Mouse (Mus musculus) midbrain, postnatal 0 days (tissue): ENCODE data around the gene Lin7c. TPM values are rescaled to one million over a fixed set of nuclear protein-coding genes. Genes with fewer than 3 reads are reported as not detected.
"Not testable (repeated sequence)": the region's sequence is repeated elsewhere in the genome, so short reads cannot be mapped to it uniquely, and the experiment has no call there.

Experiments used
- ATAC-seq: fragments of 200-750 bp; cut with Nextera tagmentation; 2 replicates; pipeline ENCODE4 v1.8.0; 2017; ENCODE audit warnings: moderate number of reproducible peaks, mild to moderate bottlenecking, moderate TSS enrichment, moderate library complexity; ENCODE audit not compliant: low FRiP score
- DNase-seq: peaks from one replicate; pipeline ENCODE4 v3.0.0-alpha.2; 2015; ENCODE audit warnings: low spot score
- H3K27ac ChIP-seq: fragments of 300-500 bp; sonication (generic); 2 replicates; pipeline ENCODE4 v1.5.1; 2014; ENCODE audit warnings: low read depth, mild to moderate bottlenecking, low read length, mixed read lengths
- H3K27me3 ChIP-seq: fragments of 300-500 bp; sonication (generic); 2 replicates; pipeline ENCODE4 v1.6.1; 2014; ENCODE audit warnings: low read length, control low read depth, mixed read lengths; ENCODE audit not compliant: insufficient read depth
- H3K36me3 ChIP-seq: fragments of 300-500 bp; sonication (generic); 2 replicates; pipeline ENCODE4 v1.6.1; 2014; ENCODE audit warnings: low read length, control low read depth, mixed read lengths; ENCODE audit not compliant: insufficient read depth
- H3K4me1 ChIP-seq: fragments of 300-500 bp; sonication (generic); 2 replicates; pipeline ENCODE4 v1.6.1; 2014; ENCODE audit warnings: mild to moderate bottlenecking, control low read depth, antibody characterized with exemption, low read length, mixed read lengths; ENCODE audit not compliant: insufficient read depth
- H3K4me2 ChIP-seq: fragments of 300-500 bp; sonication (generic); 2 replicates; pipeline ENCODE4 v1.6.1; 2014; ENCODE audit warnings: low read depth, mild to moderate bottlenecking, low read length, mixed read lengths; ENCODE audit not compliant: poor library complexity, severe bottlenecking
- H3K4me3 ChIP-seq: fragments of 300-500 bp; sonication (generic); 2 replicates; pipeline ENCODE4 v1.5.1; 2014; ENCODE audit warnings: low read depth, mild to moderate bottlenecking, low read length, moderate library complexity
- H3K9ac ChIP-seq: fragments of 300-500 bp; sonication (generic); replicated peaks from 2 replicates; pipeline ENCODE4 v1.6.1; 2014; ENCODE audit warnings: mild to moderate bottlenecking, low read length, moderate library complexity, mixed read lengths; ENCODE audit not compliant: poor library complexity, severe bottlenecking
- H3K9me3 ChIP-seq: fragments of 300-500 bp; sonication (generic); 2 replicates; pipeline ENCODE4 v1.6.1; 2016; ENCODE audit warnings: low read length, control low read depth
- CTCF ChIP-seq: IDR thresholded peaks from 2 replicates; pipeline ENCODE4 v1.5.1; 2016; ENCODE audit warnings: antibody characterized with exemption, mild to moderate bottlenecking
- WGBS: fragments of 180-500 bp; shearing (Covaris S2); extraction: QIAGEN DNeasy Blood & Tissue Kit; methylation state at CpG from one replicate; pipeline ENCODE4 v1.1.7; 2014; 5-methylcytosine and 5-hydroxymethylcytosine counted together
- polyA plus RNA-seq: library from polyadenylated mRNA; unstranded; fragments of >200 nt; fragmentation: Nextera tagmentation; extraction: Ambion mirVana; gene quantifications from 2 replicates; pipeline ENCODE4 v1.2.1, GENCODE M21; 2015
- total RNA-seq: library from RNA; depleted of rRNA; stranded (reverse); fragments of >200 nt; gene quantifications from 2 replicates; pipeline ENCODE4 v1.2.3, GENCODE M21; 2014

The Lin7c gene
- total and polyA plus RNA-seq, 2 experiments from 2014 or later, result 209 to 232 TPM

- Histone ChIP-seq H3K27ac (no peak overlapping the region), H3K27me3 (no peaks in the 10 kb centered on the region), H3K9me3 (no peaks in the 10 kb centered on the region), H3K4me2 (no peak overlapping the region), H3K36me3 (no peaks in the 10 kb centered on the region), H3K4me1 (no peaks in the 10 kb centered on the region), H3K9ac (no peak overlapping the region), H3K4me3 (no peak overlapping the region)
- no peak for DNase-seq
- 83% methylated on average over 3 of the region's 3 CpGs for WGBS
- TF ChIP-seq CTCF, result no peak
- ATAC-seq, result no peak
These were observed 29.8 kb upstream of the Lin7c start for GRCm38 (mm10) chr2:109860832-109861231.

GRCm38 (mm10) chr2:109879429-109879828 is 11.2 kb upstream of the Lin7c start:
- not testable (repeated sequence) for H3K9me3 ChIP-seq, DNase-seq, H3K4me2 ChIP-seq, H3K9ac ChIP-seq, H3K4me1 ChIP-seq, ATAC-seq, H3K4me3 ChIP-seq, H3K36me3 ChIP-seq, H3K27me3 ChIP-seq, H3K27ac ChIP-seq
- 86% methylated on average over 4 of the region's 4 CpGs for WGBS

- no peak for ATAC-seq
- Histone ChIP-seq H3K4me3 (no peak overlapping the region), H3K36me3 (no peaks in the 10 kb centered on the region), H3K4me2 (no peak overlapping the region), H3K9ac (no peak overlapping the region), H3K27me3 (no peaks in the 10 kb centered on the region), H3K9me3 (no peaks in the 10 kb centered on the region), H3K27ac (no peak overlapping the region), H3K4me1 (no peaks in the 10 kb centered on the region)
- no peak for DNase-seq
- TF ChIP-seq CTCF, result no peak
- 66% methylated on average over 2 of the region's 2 CpGs for WGBS
These were observed 9.5 kb upstream of the Lin7c start for GRCm38 (mm10) chr2:109881111-109881510.

GRCm38 (mm10) chr2:109881625-109882024 is 9.0 kb upstream of the Lin7c start:
- H3K27ac ChIP-seq, result no peak overlapping the region
- no peak for ATAC-seq
- H3K27me3 ChIP-seq, result no peaks in the 10 kb centered on the region
- H3K9me3 ChIP-seq, result no peaks in the 10 kb centered on the region
- WGBS, result 75% methylated on average over 1 of the region's 1 CpGs
- DNase-seq, result no peak
- no peak for TF ChIP-seq CTCF
- H3K4me3 ChIP-seq, result no peak overlapping the region
- no peak overlapping the region for H3K9ac ChIP-seq
- no peak overlapping the region for H3K4me2 ChIP-seq
- H3K4me1 ChIP-seq, result no peaks in the 10 kb centered on the region
- no peaks in the 10 kb centered on the region for H3K36me3 ChIP-seq

GRCm38 (mm10) chr2:109884106-109884505 is 6.5 kb upstream of the Lin7c start:
- Histone ChIP-seq H3K9ac (no peak overlapping the region), H3K4me1 (no peaks in the 10 kb centered on the region), H3K27me3 (no peaks in the 10 kb centered on the region), H3K36me3 (no peaks in the 10 kb centered on the region), H3K4me2 (no peak overlapping the region), H3K9me3 (no peaks in the 10 kb centered on the region), H3K27ac (no peak overlapping the region), H3K4me3 (no peak overlapping the region)
- WGBS, result 75% methylated on average over 4 of the region's 4 CpGs
- ATAC-seq (no peak), DNase-seq (no peak)
- TF ChIP-seq CTCF, result no peak

GRCm38 (mm10) chr2:109884507-109884906 is 6.1 kb upstream of the Lin7c start:
- WGBS, result 59% methylated on average over 4 of the region's 4 CpGs
- ATAC-seq, result no peak
- Histone ChIP-seq H3K27ac (no peak overlapping the region), H3K4me1 (no peaks in the 10 kb centered on the region), H3K36me3 (no peaks in the 10 kb centered on the region), H3K4me3 (no peak overlapping the region), H3K4me2 (no peak overlapping the region), H3K27me3 (no peaks in the 10 kb centered on the region), H3K9me3 (no peaks in the 10 kb centered on the region), H3K9ac (no peak overlapping the region)
- no peak for TF ChIP-seq CTCF
- DNase-seq, result no peak
